9 mouse cellular contexts compared by ENCODE assay signal in genomic region chr7:132722401-132723370, GRCm38 (mm10).
DNase-seq lines count a peak whose midpoint lies in the region; ATAC-seq and TF ChIP-seq lines count a peak whose summit lies in the region.
"Had no signal": no experiment of that assay in that cellular context is flagged by ENCODE, and none has a peak within 500 bp of the region (broad histone marks: within the 10 kb centered on the region; RNA-seq: fewer than 3 reads in every experiment).

No protein-coding gene starts in this region.

- peaks cover 50% of the 10 kb centered on the region for H3K4me1 ChIP-seq in forebrain, embryonic 12.5 days
- peaks cover 81% of the 10 kb centered on the region for H3K4me1 ChIP-seq in forebrain, embryonic 13.5 days
- H3K4me1 ChIP-seq in cortical plate, adult 2 months (ENCODE audit: control insufficient read depth, insufficient read depth, low read length) = peaks cover 6% of the 10 kb centered on the region; the same call in 1 of the 2 replicates
- H3K4me1 ChIP-seq in liver, embryonic 16.5 days (ENCODE audit: control insufficient read depth, low read depth, low read length) = peaks cover 48% of the 10 kb centered on the region
- peaks cover 52% of the 10 kb centered on the region for H3K4me1 ChIP-seq in embryonic facial prominence, embryonic 10.5 days

- no peak overlapping the region for H3K9ac ChIP-seq in forebrain, embryonic 12.5 days
- H3K9ac ChIP-seq in forebrain, embryonic 13.5 days = no peak overlapping the region
- no peak overlapping the region for H3K9ac ChIP-seq in liver, embryonic 16.5 days (ENCODE audit: low read depth, low read length)

- H3K4me2 ChIP-seq in forebrain, embryonic 12.5 days = no peak overlapping the region
- H3K4me2 ChIP-seq in forebrain, embryonic 13.5 days = no peak overlapping the region
- no peak overlapping the region for H3K4me2 ChIP-seq in liver, embryonic 16.5 days (ENCODE audit: low read depth, low read length)

- DNase-seq in 3134 (ENCODE audit: extremely low read depth, insufficient read length, low spot score) = peak; percentile 37
- DNase-seq in frontal cortex, postnatal 36 days (ENCODE audit: low spot score in 2 of 2) = no peak
- DNase-seq in embryonic facial prominence, embryonic 10.5 days (ENCODE audit: low spot score) = no peak
- DNase-seq: layer of hippocampus, postnatal 36 days had no signal

- H3K27ac ChIP-seq in forebrain, embryonic 12.5 days = 0 out of 2 replicates have a peak overlapping the region, but pooled peaks have one; percentile 8
- no peak overlapping the region for H3K27ac ChIP-seq in forebrain, embryonic 13.5 days
- H3K27ac ChIP-seq in cortical plate, adult 2 months (ENCODE audit: insufficient read depth, low read length) = peak overlapping the region; percentile 78
- H3K27ac ChIP-seq in liver, embryonic 16.5 days (ENCODE audit: low read length) = peak overlapping the region; percentile 69
- no peak overlapping the region; the same call in 1 of the 2 replicates for H3K27ac ChIP-seq in embryonic facial prominence, embryonic 10.5 days (replicated peaks)

- TF ChIP-seq CTCF in cortical plate, adult 2 months (IDR thresholded peaks at IDR 0.05; ENCODE audit: extremely low read depth, insufficient read depth, low read length) = no peak

- H3K36me3 ChIP-seq in forebrain, embryonic 12.5 days (replicated peaks) = no peaks in the 10 kb centered on the region
- no peaks in the 10 kb centered on the region for H3K36me3 ChIP-seq in forebrain, embryonic 13.5 days (ENCODE audit: poor library complexity, severe bottlenecking)
- H3K36me3 ChIP-seq in liver, embryonic 16.5 days (ENCODE audit: control insufficient read depth, insufficient read depth) = no peaks in the 10 kb centered on the region; the same call in 1 of the 2 replicates
- H3K36me3 ChIP-seq in embryonic facial prominence, embryonic 10.5 days (replicated peaks) = peaks cover 16% of the 10 kb centered on the region; the same call in 1 of the 2 replicates

- H3K4me3 ChIP-seq in forebrain, embryonic 12.5 days (replicated peaks) = no peak overlapping the region
- no peak overlapping the region for H3K4me3 ChIP-seq in forebrain, embryonic 13.5 days
- H3K4me3 ChIP-seq in cortical plate, adult 2 months (ENCODE audit: insufficient read depth, low read length) = no peak overlapping the region
- H3K4me3 ChIP-seq in liver, embryonic 16.5 days (ENCODE audit: low read depth, low read length) = no peak overlapping the region
- no peak overlapping the region for H3K4me3 ChIP-seq in embryonic facial prominence, embryonic 10.5 days

- 87% methylated on average over 12 of the region's 12 CpGs for WGBS in forebrain, embryonic 12.5 days
- whole genome bisulfite sequencing in forebrain, embryonic 13.5 days = 91% methylated on average over 12 of the region's 12 CpGs
- WGBS in liver, embryonic 16.5 days (ENCODE audit: insufficient replicate concordance) = 89% methylated on average over 12 of the region's 12 CpGs
- WGBS in embryonic facial prominence, embryonic 10.5 days = 89% methylated on average over 12 of the region's 12 CpGs

- no peaks in the 10 kb centered on the region for H3K27me3 ChIP-seq in forebrain, embryonic 12.5 days
- H3K27me3 ChIP-seq in forebrain, embryonic 13.5 days = no peaks in the 10 kb centered on the region
- no peaks in the 10 kb centered on the region for H3K27me3 ChIP-seq in liver, embryonic 16.5 days (ENCODE audit: control insufficient read depth, insufficient read depth, low read depth, low read length)
- no peaks in the 10 kb centered on the region for H3K27me3 ChIP-seq in embryonic facial prominence, embryonic 10.5 days (replicated peaks; ENCODE audit: low read depth, poor library complexity, severe bottlenecking)

- H3K9me3 ChIP-seq in forebrain, embryonic 12.5 days = no peaks in the 10 kb centered on the region
- H3K9me3 ChIP-seq in forebrain, embryonic 13.5 days (replicated peaks) = no peaks in the 10 kb centered on the region
- no peaks in the 10 kb centered on the region for H3K9me3 ChIP-seq in liver, embryonic 16.5 days (replicated peaks; ENCODE audit: control insufficient read depth, low read length)
- H3K9me3 ChIP-seq in embryonic facial prominence, embryonic 10.5 days = no peaks in the 10 kb centered on the region

- TF ChIP-seq POLR2A in cortical plate, adult 2 months (IDR thresholded peaks at IDR 0.05; ENCODE audit: extremely low read depth, insufficient read depth, low read length) = no peak

- ATAC-seq in forebrain, embryonic 12.5 days (ENCODE audit: low FRiP score) = no peak
- ATAC-seq in forebrain, embryonic 13.5 days = no peak
- ATAC-seq in liver, embryonic 16.5 days (ENCODE audit: low read depth) = no peak
- no peak for ATAC-seq in CD4-positive, CD25-positive, alpha-beta regulatory T cell, adult 4 months

Comparison
In these comparisons a context has a peak if more than half of its experiments do, and no peak if none do; other contexts are left out.
1. H3K27ac ChIP-seq: peak in forebrain, embryonic 12.5 days (single experiment), cortical plate, adult 2 months (single experiment) and liver, embryonic 16.5 days (single experiment); none in forebrain, embryonic 13.5 days (single experiment) and embryonic facial prominence, embryonic 10.5 days (single experiment).